Mouse (Mus musculus) gastrocnemius, postnatal 14 days (tissue): ENCODE results near the gene C2cd2. TPM values are rescaled to one million over a fixed set of nuclear protein-coding genes. Genes with fewer than 3 reads are reported as not detected.

Experiments
- DNase-seq: peaks from one replicate; pipeline ENCODE4 v3.0.0; 2021; ENCODE audit warnings: mixed read lengths
- intact Hi-C: fragments of 180-260 bp; cut with DNase I; formaldehyde crosslinking; loops from one replicate; pipeline ENCODE4 v1.15.1; 2025; ENCODE audit warnings: low total_unique reads
- microRNA-seq, 2 experiments: library from miRNA; unstranded; fragments of <30 nt; microRNA quantifications; one replicate each; pipeline ENCODE4 v1.2.0; 2021
- total RNA-seq, 2 experiments: library from RNA; stranded (reverse); gene quantifications; 2 replicates each; pipeline ENCODE4 v1.2.3; 2021

Gene C2cd2
- total RNA-seq, 2 experiments from 2014 or later = 83.9 to 109 TPM

GRCm38 (mm10) chr16:97844967-97845937, 117.1 kb downstream of the C2cd2 start:
- DNase-seq = no peak
- intact Hi-C loops = no loop called here

- DNase-seq = no peak
- intact Hi-C loops = no loop called here
These were observed 130.2 kb downstream of the C2cd2 start for GRCm38 (mm10) chr16:97832154-97832553.

GRCm38 (mm10) chr16:97828207-97828606, 134.2 kb downstream of the C2cd2 start:
- intact Hi-C loops = no loop called here
- no peak for DNase-seq

GRCm38 (mm10) chr16:97823311-97824007, 138.9 kb downstream of the C2cd2 start:
- intact Hi-C loops = no loop called here

GRCm38 (mm10) chr16:97819532-97819931, 142.9 kb downstream of the C2cd2 start:
- no peak for DNase-seq
- intact Hi-C loops = no loop called here

More at GRCm38 (mm10) chr16:97823311-97824007, 138.9 kb downstream of the C2cd2 start:
- DNase-seq = no peak

- no peak for DNase-seq
- intact Hi-C loops = no loop called here
These were observed 145.0 kb downstream of the C2cd2 start for GRCm38 (mm10) chr16:97817414-97817813.

- no peak for DNase-seq
- intact Hi-C loops = no loop called here
These were observed 147.1 kb downstream of the C2cd2 start for GRCm38 (mm10) chr16:97815269-97815668.

GRCm38 (mm10) chr16:97814060-97814459, 148.3 kb downstream of the C2cd2 start:
- intact Hi-C loops = no loop called here
- no peak for DNase-seq

GRCm38 (mm10) chr16:97808881-97809280, 153.5 kb downstream of the C2cd2 start:
- DNase-seq = no peak
- intact Hi-C loops = loop anchor here (10.0 kb wide), 1 partner anchor 176 kb away; no protein-coding TSS in a partner anchor

GRCm38 (mm10) chr16:97805646-97806045, 156.8 kb downstream of the C2cd2 start:
- intact Hi-C loops = loop anchor here (10.0 kb wide), 1 partner anchor 179 kb away; no protein-coding TSS in a partner anchor
- DNase-seq = no peak

Small RNAs within 50 kb of the gene (microRNA-seq; reads per million reads assigned to microRNA genes)
- 0 reads per million in 2 experiments for gene Mir6964

Other genes with a start within 250 kb of the C2cd2 start
- gene Ripk4, start 198.8 kb downstream of the C2cd2 start, total RNA-seq = not detected
- 1 to 10 TPM; 3.7 to 5.9 TPM for gene Prdm15, start 110.7 kb downstream of the C2cd2 start, total RNA-seq
- 1 to 10 TPM; 7.7 to 7.8 TPM for gene Zbtb21, start within 50 bp of the C2cd2 start, total RNA-seq
- 1 to 10 TPM; 5.4 to 5.5 TPM for gene B230307C23Rik, start 34.7 kb upstream of the C2cd2 start, total RNA-seq
- 1 to 10 TPM; 3.1 to 3.8 TPM for gene A630089N07Rik, start 119.9 kb upstream of the C2cd2 start, total RNA-seq